Mouse (Mus musculus) kidney, postnatal 0 days (tissue): ENCODE results near the gene Foxp3. TPM values are rescaled to one million over a fixed set of nuclear protein-coding genes. Genes with fewer than 3 reads are reported as not detected.

Experiments
- ATAC-seq: fragments of 200-750 bp; cut with Nextera tagmentation; replicated peaks from 2 replicates; pipeline ENCODE4 v1.8.0; 2017; ENCODE audit warnings: low read depth, moderate number of reproducible peaks, moderate TSS enrichment, moderate library complexity; ENCODE audit not compliant: low FRiP score
- DNase-seq: peaks from one replicate; pipeline ENCODE4 v3.0.0-alpha.2; 2016; ENCODE audit warnings: low spot score
- H3K27ac ChIP-seq: fragments of 300-500 bp; sonication (generic); 2 replicates; pipeline ENCODE4 v1.5.1; 2014; ENCODE audit warnings: mild to moderate bottlenecking
- H3K27me3 ChIP-seq: fragments of 300-500 bp; sonication (generic); 2 replicates; pipeline ENCODE4 v1.6.1; 2014; ENCODE audit warnings: low read length, mixed read lengths; ENCODE audit not compliant: insufficient read depth
- H3K36me3 ChIP-seq: fragments of 300-500 bp; sonication (generic); 2 replicates; pipeline ENCODE4 v1.6.1; 2014; ENCODE audit warnings: low read length, mixed read lengths; ENCODE audit not compliant: insufficient read depth
- H3K4me1 ChIP-seq: fragments of 300-500 bp; sonication (generic); replicated peaks from 2 replicates; pipeline ENCODE4 v1.6.1; 2014; ENCODE audit warnings: antibody characterized with exemption, low read length, mixed read lengths; ENCODE audit not compliant: insufficient read depth
- H3K4me2 ChIP-seq: fragments of 300-500 bp; sonication (generic); 2 replicates; pipeline ENCODE4 v1.6.1; 2014; ENCODE audit warnings: mild to moderate bottlenecking, low read length, moderate library complexity, mixed read lengths
- H3K4me3 ChIP-seq: fragments of 300-500 bp; sonication (generic); replicated peaks from 2 replicates; pipeline ENCODE4 v1.5.1; 2014; ENCODE audit warnings: low read depth, low read length
- H3K9ac ChIP-seq: fragments of 300-500 bp; sonication (generic); 2 replicates; pipeline ENCODE4 v1.6.1; 2014; ENCODE audit warnings: low read depth, low read length
- H3K9me3 ChIP-seq: fragments of 300-500 bp; sonication (generic); replicated peaks from 2 replicates; pipeline ENCODE4 v1.6.1; 2016; ENCODE audit warnings: low read length, inconsistent platforms, mixed read lengths
- CTCF ChIP-seq: IDR thresholded peaks from 2 replicates; pipeline ENCODE4 v1.5.1; 2016; ENCODE audit warnings: antibody characterized with exemption, low read depth, mild to moderate bottlenecking, moderate library complexity
- WGBS: fragments of 180-500 bp; shearing (Covaris S2); extraction: QIAGEN DNeasy Blood & Tissue Kit; methylation state at CpG from one replicate; pipeline ENCODE4 v1.1.7; 2014; 5-methylcytosine and 5-hydroxymethylcytosine counted together
- polyA plus RNA-seq: library from polyadenylated mRNA; unstranded; fragments of >200 nt; fragmentation: Nextera tagmentation; extraction: Ambion mirVana; gene quantifications from 2 replicates; pipeline ENCODE4 v1.2.1, GENCODE M21; 2015

Gene Foxp3
- polyA plus RNA-seq, 1 experiment from 2014 or later: not detected

GRCm38 (mm10) chrX:7583881-7584280, 10.4 kb downstream of the Foxp3 start:
- no peaks in the 10 kb centered on the region for H3K9me3 ChIP-seq
- H3K36me3 ChIP-seq: no peaks in the 10 kb centered on the region
- no peak for ATAC-seq
- H3K4me2 ChIP-seq: no peak overlapping the region
- no peaks in the 10 kb centered on the region for H3K27me3 ChIP-seq
- no peak for DNase-seq
- no peak overlapping the region for H3K27ac ChIP-seq
- no peak for TF ChIP-seq CTCF
- WGBS: 93% methylated on average over 11 of the region's 11 CpGs
- no peaks in the 10 kb centered on the region for H3K4me1 ChIP-seq
- H3K9ac ChIP-seq: no peak overlapping the region
- no peak overlapping the region for H3K4me3 ChIP-seq

GRCm38 (mm10) chrX:7586356-7586755, 12.9 kb downstream of the Foxp3 start:
- ATAC-seq (no peak), DNase-seq (no peak)
- H3K9me3 ChIP-seq: no peaks in the 10 kb centered on the region
- no peak overlapping the region for H3K9ac ChIP-seq
- H3K4me1 ChIP-seq: no peaks in the 10 kb centered on the region
- H3K4me3 ChIP-seq: no peak overlapping the region
- no peak overlapping the region for H3K27ac ChIP-seq
- H3K36me3 ChIP-seq: no peaks in the 10 kb centered on the region
- TF ChIP-seq CTCF: no peak
- H3K4me2 ChIP-seq: no peak overlapping the region
- H3K27me3 ChIP-seq: no peaks in the 10 kb centered on the region
- WGBS: 95% methylated on average over 5 of the region's 5 CpGs

- DNase-seq (no peak), ATAC-seq (no peak)
- H3K4me2 ChIP-seq: no peak overlapping the region
- no peak overlapping the region for H3K27ac ChIP-seq
- no peak overlapping the region for H3K4me3 ChIP-seq
- no peak overlapping the region for H3K9ac ChIP-seq
- H3K4me1 ChIP-seq: no peaks in the 10 kb centered on the region
- no peaks in the 10 kb centered on the region for H3K27me3 ChIP-seq
- 82% methylated on average over 9 of the region's 9 CpGs for WGBS
- H3K36me3 ChIP-seq: no peaks in the 10 kb centered on the region
- H3K9me3 ChIP-seq: no peaks in the 10 kb centered on the region
- TF ChIP-seq CTCF: no peak
Observed at GRCm38 (mm10) chrX:7595371-7595770, 21.9 kb downstream of the Foxp3 start.

- Histone ChIP-seq H3K27me3 (no peaks in the 10 kb centered on the region), H3K9me3 (no peaks in the 10 kb centered on the region), H3K4me3 (no peak overlapping the region), H3K9ac (no peak overlapping the region), H3K4me1 (no peaks in the 10 kb centered on the region), H3K27ac (no peak overlapping the region), H3K4me2 (no peak overlapping the region), H3K36me3 (no peaks in the 10 kb centered on the region)
- DNase-seq (no peak), ATAC-seq (no peak)
- WGBS: 79% methylated on average over 7 of the region's 7 CpGs
- TF ChIP-seq CTCF: no peak
Observed at GRCm38 (mm10) chrX:7604004-7604403, 30.6 kb downstream of the Foxp3 start.

- 26% methylated on average over 28 of the region's 28 CpGs for WGBS
- no peaks in the 10 kb centered on the region for H3K36me3 ChIP-seq
- H3K4me1 ChIP-seq: no peaks in the 10 kb centered on the region
- H3K27ac ChIP-seq: no peak within 1 kb of the TSS
- no peaks in the 10 kb centered on the region for H3K27me3 ChIP-seq
- TF ChIP-seq CTCF: no peak
- H3K4me2 ChIP-seq: peak within 1 kb of the TSS; percentile 53
- H3K4me3 ChIP-seq: peak within 1 kb of the TSS; percentile 42
- DNase-seq: peak; percentile 93
- ATAC-seq: peak; percentile 91
- no peaks in the 10 kb centered on the region for H3K9me3 ChIP-seq
- peak within 1 kb of the TSS; percentile 46; the same call in 1 of the 2 replicates for H3K9ac ChIP-seq
Observed at GRCm38 (mm10) chrX:7604879-7605574, 31.6 kb downstream of the Foxp3 start, which contains the start of gene Ccdc22. Gene Ccdc22 (minus strand): TSS chrX:7605517.

GRCm38 (mm10) chrX:7605575-7605941, 32.1 kb downstream of the Foxp3 start:
- H3K36me3 ChIP-seq: no peaks in the 10 kb centered on the region
- no peaks in the 10 kb centered on the region for H3K27me3 ChIP-seq
- no peak for DNase-seq
- ATAC-seq: no peak
- TF ChIP-seq CTCF: no peak
- H3K27ac ChIP-seq: no peak overlapping the region
- H3K9me3 ChIP-seq: no peaks in the 10 kb centered on the region
- whole genome bisulfite sequencing: 37% methylated on average over 8 of the region's 8 CpGs
- no peak overlapping the region for H3K4me3 ChIP-seq
- 0 out of 2 replicates have a peak overlapping the region, but pooled peaks have one; percentile 53 for H3K4me2 ChIP-seq
- no peak overlapping the region for H3K9ac ChIP-seq
- no peaks in the 10 kb centered on the region for H3K4me1 ChIP-seq

GRCm38 (mm10) chrX:7606783-7607182, 33.3 kb downstream of the Foxp3 start, which contains the start of gene Cacna1f:
Gene Cacna1f (plus strand): TSS chrX:7607083.
- no peak within 1 kb of the TSS for H3K27ac ChIP-seq
- H3K9me3 ChIP-seq: no peaks in the 10 kb centered on the region
- H3K4me1 ChIP-seq: no peaks in the 10 kb centered on the region
- no peak within 1 kb of the TSS for H3K4me3 ChIP-seq
- H3K9ac ChIP-seq: no peak within 1 kb of the TSS
- H3K27me3 ChIP-seq: no peaks in the 10 kb centered on the region
- no peak within 1 kb of the TSS for H3K4me2 ChIP-seq
- 70% methylated on average over 6 of the region's 6 CpGs for WGBS
- no peak for DNase-seq
- no peak for TF ChIP-seq CTCF
- no peak for ATAC-seq
- no peaks in the 10 kb centered on the region for H3K36me3 ChIP-seq
